Mouse (Mus musculus) kidney, adult 2 months (tissue): ENCODE results near the gene Esyt1. TPM values are rescaled to one million over a fixed set of nuclear protein-coding genes. Genes with fewer than 3 reads are reported as not detected.
A peak's percentile ranks its signal among the peaks of the same experiment; 100 is the strongest.

Source experiments
- DNase-seq: peaks from one replicate; pipeline ENCODE4 v3.0.0; 2021
- H3K27ac ChIP-seq: fragments of 200-500 bp; 2 replicates; pipeline ENCODE4 v1.5.1; 2012; ENCODE audit warnings: low read depth, low read length, control low read depth, inconsistent platforms; ENCODE audit not compliant: insufficient read depth
- H3K27me3 ChIP-seq: fragments of 200-500 bp; replicated peaks from 2 replicates; pipeline ENCODE4 v1.6.1; 2012; ENCODE audit warnings: mild to moderate bottlenecking, moderate library complexity, low read length, inconsistent platforms; ENCODE audit not compliant: control insufficient read depth, insufficient read depth
- H3K36me3 ChIP-seq: fragments of 200-500 bp; 2 replicates; pipeline ENCODE4 v1.6.1; 2012; ENCODE audit warnings: mild to moderate bottlenecking, moderate library complexity, low read length, inconsistent platforms; ENCODE audit not compliant: control insufficient read depth, insufficient read depth
- H3K4me1 ChIP-seq: fragments of 200-500 bp; 2 replicates; pipeline ENCODE4 v1.6.1; 2011; ENCODE audit warnings: low read length; ENCODE audit not compliant: control insufficient read depth, insufficient read depth
- H3K4me3 ChIP-seq: fragments of 200-500 bp; 2 replicates; pipeline ENCODE4 v1.5.1; 2011; ENCODE audit warnings: mild to moderate bottlenecking, low read depth, low read length, control low read depth; ENCODE audit not compliant: insufficient read depth
- CTCF ChIP-seq: fragments of 200-500 bp; conservative IDR thresholded peaks from 2 replicates; pipeline ENCODE4 v1.5.1; 2011; ENCODE audit warnings: low read depth, mild to moderate bottlenecking, control low read depth, low read length, moderate library complexity, mixed read lengths; ENCODE audit not compliant: insufficient read depth, insufficient read length
- POLR2A ChIP-seq: fragments of 200-500 bp; IDR thresholded peaks from one replicate; pipeline ENCODE4 v1.6.1; 2011; ENCODE audit warnings: low read depth, low read length, control low read depth
- WGBS: fragments of 180-500 bp; shearing (Covaris S2); methylation state at CpG from one replicate; pipeline ENCODE4 v1.1.7; 2018; 5-methylcytosine and 5-hydroxymethylcytosine counted together
- polyA plus RNA-seq: library from polyadenylated mRNA; depleted of rRNA; stranded (reverse); fragments of >200 nt; gene quantifications from 2 replicates; pipeline ENCODE4 v1.2.3, GENCODE M21; 2012

Gene Esyt1
- polyA plus RNA-seq, 1 experiment = 24.5 TPM

- DNase-seq = no peak
- Histone ChIP-seq H3K27me3 (no peaks in the 10 kb centered on the region), H3K36me3 (no peaks in the 10 kb centered on the region), H3K4me3 (no peak overlapping the region), H3K4me1 (no peaks in the 10 kb centered on the region), H3K27ac (no peak overlapping the region)
- WGBS = 79% methylated on average over 2 of the region's 2 CpGs
- no peak for TF ChIP-seq CTCF
- no peak for TF ChIP-seq POLR2A
These were observed 9.5 kb upstream of the Esyt1 start for GRCm38 (mm10) chr10:128535206-128535605.

DNA sequence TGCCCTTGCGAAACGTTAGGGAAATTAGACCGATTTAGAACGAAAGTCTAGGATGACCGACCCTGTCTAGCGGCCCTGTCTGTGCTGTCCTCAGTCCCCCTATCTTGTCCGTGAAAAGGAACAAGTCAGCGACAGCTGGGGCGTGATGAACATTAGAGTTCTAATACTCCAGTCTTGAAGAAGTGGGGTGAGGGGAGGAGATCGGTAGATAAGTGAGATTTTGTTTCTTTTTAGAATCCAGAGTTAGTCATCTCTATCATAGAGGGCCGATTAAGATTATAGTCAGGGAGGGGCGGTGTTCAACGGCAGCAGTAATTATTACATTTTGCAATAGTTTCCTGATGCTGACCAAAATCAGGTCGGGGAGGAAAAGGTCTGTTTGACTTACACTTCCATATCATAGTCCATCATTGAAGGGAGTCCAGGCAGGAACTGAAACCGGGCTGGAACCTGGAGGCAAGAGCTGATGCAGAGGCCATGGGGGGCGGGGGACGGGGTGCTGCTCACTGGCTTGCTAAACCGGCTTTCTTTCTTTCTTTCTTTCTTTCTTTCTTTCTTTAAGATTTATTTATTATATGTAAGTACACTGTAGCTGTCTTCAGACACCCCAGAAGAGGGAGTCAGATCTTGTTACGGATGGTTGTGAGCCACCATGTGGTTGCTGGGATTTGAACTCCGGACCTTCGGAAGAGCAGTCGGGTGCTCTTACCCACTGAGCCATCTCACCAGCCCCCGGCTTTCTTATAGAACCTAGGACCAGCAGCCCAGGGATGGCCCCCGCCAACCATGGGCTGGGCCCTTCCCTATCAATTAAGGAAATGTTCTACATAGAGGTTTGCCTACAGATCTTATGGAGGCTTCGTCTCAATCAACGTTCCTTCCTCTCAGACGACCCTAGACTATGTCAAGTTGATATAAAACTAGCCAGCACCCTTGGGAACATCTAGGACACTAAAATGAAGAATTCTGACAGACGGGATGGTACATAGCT, 990 bp upstream of the Esyt1 start:
- 28% methylated on average over 28 of the region's 28 CpGs for WGBS
- no peaks in the 10 kb centered on the region; the same call in 1 of the 2 replicates for H3K4me1 ChIP-seq
- no peak overlapping the region; the same call in 1 of the 2 replicates for H3K27ac ChIP-seq
- TF ChIP-seq POLR2A = no peak
- TF ChIP-seq CTCF = no peak
- no peaks in the 10 kb centered on the region for H3K36me3 ChIP-seq
- DNase-seq = no peak
- peak overlapping the region; percentile 52 for H3K4me3 ChIP-seq
- H3K27me3 ChIP-seq = no peaks in the 10 kb centered on the region

DNA sequence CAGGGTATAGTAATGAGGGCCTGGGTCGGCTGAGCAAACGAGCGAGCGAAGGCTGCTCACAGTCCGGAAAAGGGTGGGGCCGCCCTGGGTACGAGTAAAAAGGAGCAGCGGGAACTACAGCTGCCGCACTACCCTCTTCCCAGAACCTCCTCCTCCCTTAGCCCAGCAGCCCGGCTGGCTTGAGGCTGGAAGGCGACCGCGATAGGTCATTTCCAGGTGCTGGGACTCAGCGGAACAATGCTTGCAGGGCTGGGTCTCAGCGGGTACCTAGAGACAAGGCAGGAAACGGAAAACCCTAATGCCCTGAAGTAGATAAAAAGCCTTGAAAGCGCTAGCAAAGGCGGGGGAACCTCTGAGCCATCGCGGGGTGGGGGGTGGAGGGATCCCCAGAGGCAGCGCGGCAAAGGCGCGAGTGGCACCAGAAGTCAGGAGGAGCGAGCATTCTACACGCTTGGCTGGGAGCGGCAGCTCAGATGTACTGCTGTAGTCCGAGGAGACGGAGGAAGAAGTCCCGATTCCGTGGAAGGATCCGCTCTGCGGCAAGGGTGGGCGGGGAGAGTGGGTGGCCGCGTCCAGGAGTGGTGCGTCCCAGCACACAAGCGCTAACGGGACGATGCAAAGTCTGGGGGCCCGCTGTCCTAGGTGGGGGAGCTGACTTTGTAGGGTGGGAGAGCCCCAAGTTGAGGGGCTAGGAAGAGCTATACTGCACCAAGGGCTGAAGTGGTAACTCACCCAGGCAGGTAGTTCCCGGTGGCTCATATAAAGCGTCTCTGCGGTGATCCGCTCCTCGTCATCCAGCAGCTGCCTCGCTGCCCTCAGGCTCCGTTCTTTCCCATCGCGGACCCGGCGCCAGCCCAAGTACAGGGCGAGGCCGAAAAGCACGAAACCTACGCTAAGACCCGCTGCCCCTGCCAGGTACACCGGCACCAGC, 674 bp downstream of the Esyt1 start:
- 2% methylated on average over 58 of the region's 58 CpGs for WGBS
- Histone ChIP-seq H3K27ac (no peak overlapping the region), H3K4me1 (no peaks in the 10 kb centered on the region; the same call in 1 of the 2 replicates), H3K27me3 (no peaks in the 10 kb centered on the region), H3K36me3 (no peaks in the 10 kb centered on the region), H3K4me3 (peak overlapping the region; percentile 69)
- peak; percentile 49 for DNase-seq
- TF ChIP-seq CTCF (no peak), POLR2A (no peak)

GRCm38 (mm10) chr10:128524111-128524731, 1.4 kb downstream of the Esyt1 start:
- Histone ChIP-seq H3K36me3 (no peaks in the 10 kb centered on the region), H3K4me3 (peak overlapping the region; percentile 69), H3K27me3 (no peaks in the 10 kb centered on the region), H3K27ac (no peak overlapping the region), H3K4me1 (no peaks in the 10 kb centered on the region; the same call in 1 of the 2 replicates)
- WGBS = 58% methylated on average over 11 of the region's 11 CpGs
- no peak for DNase-seq
- no peak for TF ChIP-seq POLR2A
- no peak for TF ChIP-seq CTCF

- Histone ChIP-seq H3K36me3 (no peaks in the 10 kb centered on the region), H3K4me3 (no peak overlapping the region), H3K27ac (no peak overlapping the region), H3K4me1 (no peaks in the 10 kb centered on the region; the same call in 1 of the 2 replicates), H3K27me3 (no peaks in the 10 kb centered on the region)
- no peak for TF ChIP-seq CTCF
- TF ChIP-seq POLR2A = no peak
- 80% methylated on average over 6 of the region's 6 CpGs for WGBS
- no peak for DNase-seq
These were observed 3.3 kb downstream of the Esyt1 start for GRCm38 (mm10) chr10:128522351-128522750.

DNA sequence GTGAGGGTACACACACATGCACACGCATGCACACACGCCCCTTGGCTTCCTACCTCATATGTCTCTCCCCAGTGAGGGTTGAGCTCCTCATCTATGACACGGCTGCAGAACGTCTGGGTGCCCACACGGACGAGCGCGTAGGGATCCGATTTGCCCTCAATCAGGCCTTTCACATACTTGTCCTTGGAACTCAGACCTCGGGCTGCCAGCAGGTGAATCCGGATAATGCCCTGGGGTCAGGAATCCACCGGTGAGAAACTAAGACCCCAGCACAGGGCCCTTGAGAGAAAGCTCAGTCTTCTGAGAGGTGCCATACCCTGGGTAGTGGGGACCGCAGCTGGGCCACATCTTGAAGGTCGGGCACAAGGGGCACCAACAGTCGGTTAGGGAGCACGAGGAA, 5.1 kb downstream of the Esyt1 start:
- DNase-seq = no peak
- H3K4me1 ChIP-seq = no peaks in the 10 kb centered on the region
- no peak overlapping the region for H3K4me3 ChIP-seq
- no peaks in the 10 kb centered on the region for H3K36me3 ChIP-seq
- TF ChIP-seq POLR2A (no peak), CTCF (no peak)
- no peak overlapping the region for H3K27ac ChIP-seq
- H3K27me3 ChIP-seq = no peaks in the 10 kb centered on the region
- WGBS = 91% methylated on average over 16 of the region's 16 CpGs

- 83% methylated on average over 7 of the region's 7 CpGs for WGBS
- peak; percentile 57 for DNase-seq
- TF ChIP-seq POLR2A (no peak), CTCF (peak; percentile 81)
- Histone ChIP-seq H3K27ac (no peak overlapping the region), H3K4me3 (no peak overlapping the region), H3K36me3 (no peaks in the 10 kb centered on the region), H3K4me1 (no peaks in the 10 kb centered on the region), H3K27me3 (no peaks in the 10 kb centered on the region)
These were observed 6.8 kb downstream of the Esyt1 start for GRCm38 (mm10) chr10:128518833-128519232.
